Mouse (Mus musculus) hindbrain, postnatal 0 days (tissue): ENCODE measurements at regions not wholly inside any gene's neighbourhood (a gene's known extent, or its start where the extent isn't known, plus 50 kb on each side); places are given as distances from the start of the nearest gene placed in this dataset.

ENCODE experiments used
- ATAC-seq: fragments of 200-750 bp; cut with Nextera tagmentation; 2 replicates; pipeline ENCODE4 v1.8.0; 2017; ENCODE audit warnings: mild to moderate bottlenecking, moderate TSS enrichment, moderate library complexity
- DNase-seq: peaks from one replicate; pipeline ENCODE4 v3.0.0-alpha.2; 2015; ENCODE audit warnings: low spot score
- H3K27ac ChIP-seq: fragments of 300-500 bp; sonication (generic); 2 replicates; pipeline ENCODE4 v1.5.1; 2014; ENCODE audit warnings: mild to moderate bottlenecking
- H3K27me3 ChIP-seq: fragments of 300-500 bp; sonication (generic); 2 replicates; pipeline ENCODE4 v1.6.1; 2014; ENCODE audit warnings: low read length, mixed read lengths; ENCODE audit not compliant: insufficient read depth
- H3K36me3 ChIP-seq: fragments of 300-500 bp; sonication (generic); 2 replicates; pipeline ENCODE4 v1.6.1; 2014; ENCODE audit warnings: low read length, mixed read lengths; ENCODE audit not compliant: insufficient read depth
- H3K4me1 ChIP-seq: fragments of 300-500 bp; sonication (generic); 2 replicates; pipeline ENCODE4 v1.6.1; 2014; ENCODE audit warnings: antibody characterized with exemption, low read length, mixed read lengths; ENCODE audit not compliant: insufficient read depth
- H3K4me2 ChIP-seq: fragments of 300-500 bp; sonication (generic); 2 replicates; pipeline ENCODE4 v1.6.1; 2014; ENCODE audit warnings: low read depth, mild to moderate bottlenecking, low read length, moderate library complexity, mixed read lengths
- H3K4me3 ChIP-seq: fragments of 300-500 bp; sonication (generic); 2 replicates; pipeline ENCODE4 v1.5.1; 2014; ENCODE audit warnings: low read length
- H3K9ac ChIP-seq: fragments of 300-500 bp; sonication (generic); replicated peaks from 2 replicates; pipeline ENCODE4 v1.6.1; 2014; ENCODE audit warnings: mild to moderate bottlenecking, low read length, moderate library complexity, mixed read lengths
- H3K9me3 ChIP-seq: fragments of 300-500 bp; sonication (generic); 2 replicates; pipeline ENCODE4 v1.6.1; 2016; ENCODE audit warnings: low read length, mixed read lengths
- CTCF ChIP-seq: IDR thresholded peaks from 2 replicates; pipeline ENCODE4 v1.5.1; 2016; ENCODE audit warnings: antibody characterized with exemption, control low read depth, low read depth
- WGBS: fragments of 180-500 bp; shearing (Covaris S2); extraction: QIAGEN DNeasy Blood & Tissue Kit; methylation state at CpG from one replicate; pipeline ENCODE4 v1.1.7; 2014; 5-methylcytosine and 5-hydroxymethylcytosine counted together

DNA sequence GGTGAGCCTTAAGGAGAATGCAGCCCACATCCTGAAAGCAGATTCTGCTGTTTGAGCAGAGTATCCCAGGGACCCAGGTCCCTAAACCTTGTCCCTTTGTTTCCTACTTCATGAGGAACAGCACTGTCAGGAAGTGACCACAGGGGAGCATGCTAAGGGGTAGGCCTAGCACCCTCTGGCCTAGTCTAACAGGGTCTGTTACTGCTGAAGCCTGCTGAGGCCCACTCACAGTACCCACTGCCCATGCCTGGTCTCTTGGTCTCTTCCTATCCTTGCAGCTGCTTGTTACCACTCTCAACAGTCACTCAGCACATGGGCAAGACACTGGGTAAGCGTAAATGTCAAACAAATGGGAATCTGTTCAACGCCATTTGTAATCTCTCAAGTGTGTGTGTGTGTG, 113.2 kb downstream of the Nufip1 start:
- H3K4me1 ChIP-seq, result 0 out of 2 replicates have a peak, but pooled peaks cover 8% of the 10 kb centered on the region
- no peak overlapping the region for H3K4me3 ChIP-seq
- H3K9me3 ChIP-seq, result no peaks in the 10 kb centered on the region
- no peaks in the 10 kb centered on the region for H3K27me3 ChIP-seq
- TF ChIP-seq CTCF, result no peak
- no peaks in the 10 kb centered on the region for H3K36me3 ChIP-seq
- no peak overlapping the region for H3K27ac ChIP-seq
- no peak for DNase-seq
- ATAC-seq, result no peak
- H3K4me2 ChIP-seq, result no peak overlapping the region
- 92% methylated on average over 2 of the region's 2 CpGs for WGBS
- no peak overlapping the region for H3K9ac ChIP-seq

DNA sequence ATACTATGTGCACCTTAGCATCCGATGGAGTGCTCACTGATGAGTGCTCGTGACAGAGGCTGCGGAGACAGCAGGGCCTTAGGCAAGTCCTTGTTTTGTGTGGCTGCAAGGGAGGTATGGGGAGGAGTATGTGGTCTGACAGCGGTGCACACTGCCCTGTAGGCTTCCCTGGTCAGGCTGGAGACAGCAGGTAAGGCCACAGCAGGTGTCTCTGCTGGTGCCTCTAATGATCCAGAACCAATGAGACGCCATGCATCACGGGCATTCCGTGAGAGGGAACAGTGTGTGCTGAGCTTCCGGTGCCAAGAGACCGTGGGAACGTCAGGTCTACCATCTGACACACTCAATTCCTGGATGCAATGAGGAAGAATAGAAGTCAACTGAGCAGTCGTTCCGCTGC, 114.8 kb downstream of the Nufip1 start:
- H3K27me3 ChIP-seq, result no peaks in the 10 kb centered on the region

DNA sequence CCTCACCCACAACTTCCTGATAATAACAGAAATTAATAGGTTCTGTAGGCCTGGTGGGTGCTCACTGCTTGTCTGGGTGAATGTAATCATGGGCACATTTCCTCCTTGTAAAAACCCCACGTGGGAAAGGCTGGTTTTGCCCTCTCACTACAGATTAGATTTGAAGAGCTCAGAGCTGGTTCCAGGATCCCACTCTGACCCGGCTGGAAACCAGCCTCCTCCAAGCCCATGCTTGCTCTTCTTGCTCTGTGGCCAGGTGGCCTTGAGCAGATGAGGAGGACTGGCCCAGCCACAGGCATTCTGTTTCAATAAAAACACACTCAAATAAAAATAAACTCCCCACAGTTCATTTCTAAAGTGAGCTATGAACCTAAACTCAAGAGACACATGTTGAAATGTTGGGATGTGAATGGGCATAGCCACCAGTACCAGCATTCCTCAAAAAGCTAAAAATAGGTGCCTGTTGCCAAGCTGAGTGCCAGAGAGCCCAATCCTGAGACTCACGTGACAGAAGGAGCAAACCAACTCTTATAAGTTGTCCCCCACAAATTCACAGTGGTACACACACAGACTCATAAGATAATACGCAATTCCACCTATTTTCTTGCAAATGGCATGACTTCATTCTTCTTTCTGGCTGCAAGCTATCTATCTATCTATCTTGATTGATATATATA, 116.1 kb downstream of the Nufip1 start:
- ATAC-seq, result no peak
- WGBS, result 84% methylated on average over 4 of the region's 4 CpGs

More for the DNA sequence above, 114.8 kb downstream of the Nufip1 start:
- no peak overlapping the region for H3K4me3 ChIP-seq
- no peak overlapping the region for H3K9ac ChIP-seq
- H3K9me3 ChIP-seq, result no peaks in the 10 kb centered on the region
- no peak overlapping the region for H3K27ac ChIP-seq
- TF ChIP-seq CTCF, result no peak
- WGBS, result 66% methylated on average over 12 of the region's 12 CpGs
- no peaks in the 10 kb centered on the region for H3K36me3 ChIP-seq
- 0 out of 2 replicates have a peak, but pooled peaks cover 8% of the 10 kb centered on the region for H3K4me1 ChIP-seq
- DNase-seq (no peak), ATAC-seq (no peak)
- H3K4me2 ChIP-seq, result no peak overlapping the region

DNA sequence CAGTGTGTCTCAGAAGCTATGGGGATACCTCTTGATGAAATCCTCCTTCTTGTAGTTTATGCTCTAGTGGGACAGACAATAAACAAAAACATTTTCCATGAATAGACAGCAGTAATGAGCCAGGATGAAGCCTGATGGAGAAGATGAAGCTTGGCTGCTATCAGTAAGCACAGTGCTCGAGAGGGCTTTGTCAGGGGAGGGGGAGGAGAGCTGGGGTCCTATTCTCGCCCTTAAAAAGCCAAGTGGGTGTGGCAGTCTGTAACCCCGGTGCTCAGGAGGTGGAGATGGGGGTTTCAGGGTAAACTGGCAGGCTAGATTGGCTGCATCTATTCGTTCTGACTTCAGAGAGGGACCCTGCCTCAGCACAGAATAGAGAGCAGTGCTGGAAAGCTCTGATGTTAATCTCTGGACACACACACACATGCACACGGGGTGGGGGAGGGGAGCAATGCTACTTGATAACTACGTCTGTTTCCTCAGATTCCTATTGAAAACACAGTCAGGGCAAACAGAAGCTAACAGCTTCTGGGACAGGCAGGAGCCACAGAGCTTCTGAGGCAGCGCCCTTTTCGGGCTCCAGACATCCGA, 118.4 kb downstream of the Nufip1 start:
- no peak for ATAC-seq
- WGBS, result 58% methylated on average over 9 of the region's 9 CpGs
- H3K4me3 ChIP-seq, result no peak overlapping the region

More for the DNA sequence above, 116.1 kb downstream of the Nufip1 start:
- no peak for TF ChIP-seq CTCF
- Histone ChIP-seq H3K9ac (no peak overlapping the region), H3K4me1 (0 out of 2 replicates have a peak, but pooled peaks cover under 1% of the 10 kb centered on the region), H3K27ac (no peak overlapping the region), H3K4me3 (no peak overlapping the region), H3K36me3 (no peaks in the 10 kb centered on the region), H3K9me3 (no peaks in the 10 kb centered on the region), H3K4me2 (no peak overlapping the region), H3K27me3 (no peaks in the 10 kb centered on the region)
- DNase-seq, result no peak

DNA sequence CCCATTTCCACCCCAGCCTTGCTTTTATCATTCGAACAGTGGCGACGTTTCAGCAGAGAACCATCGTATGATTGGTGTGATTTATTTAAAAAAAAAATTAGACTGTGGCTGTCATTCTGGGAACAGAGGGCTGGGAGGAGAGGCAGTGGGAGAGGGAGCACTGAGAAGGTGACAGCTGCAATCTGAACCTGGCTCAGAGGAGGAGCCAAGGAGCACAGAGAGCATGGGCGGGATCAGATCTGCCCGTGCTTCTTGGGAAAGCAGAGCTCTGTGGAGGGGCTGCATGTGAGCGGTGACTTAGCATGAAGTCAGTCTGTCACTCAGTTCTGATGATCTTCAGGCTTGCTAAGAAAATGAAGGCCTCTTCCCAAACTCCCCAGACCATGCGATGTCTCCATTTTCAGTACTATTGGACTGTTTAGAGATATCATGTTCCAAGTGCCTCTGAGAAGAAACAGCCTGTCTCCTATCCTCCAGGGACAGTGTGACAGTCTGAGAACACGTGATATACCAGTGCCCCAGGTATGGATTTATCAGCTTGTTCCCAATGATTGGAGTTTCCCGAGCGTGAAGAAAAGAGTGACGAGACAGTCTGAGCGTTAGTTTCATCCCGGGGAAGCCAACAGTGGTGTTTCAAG, 129.3 kb downstream of the Nufip1 start:
- WGBS, result 73% methylated on average over 14 of the region's 14 CpGs
- DNase-seq, result no peak
- Histone ChIP-seq H3K4me2 (no peak overlapping the region), H3K4me3 (no peak overlapping the region), H3K9me3 (no peaks in the 10 kb centered on the region), H3K9ac (no peak overlapping the region), H3K27ac (no peak overlapping the region), H3K36me3 (no peaks in the 10 kb centered on the region), H3K4me1 (peaks cover 7% of the 10 kb centered on the region; the same call in 1 of the 2 replicates), H3K27me3 (no peaks in the 10 kb centered on the region)
- TF ChIP-seq CTCF, result no peak
- ATAC-seq, result no peak

More for the DNA sequence above, 118.4 kb downstream of the Nufip1 start:
- Histone ChIP-seq H3K4me1 (no peaks in the 10 kb centered on the region), H3K27me3 (no peaks in the 10 kb centered on the region), H3K9me3 (no peaks in the 10 kb centered on the region), H3K27ac (no peak overlapping the region), H3K4me2 (no peak overlapping the region), H3K9ac (no peak overlapping the region), H3K36me3 (no peaks in the 10 kb centered on the region)
- DNase-seq, result no peak
- TF ChIP-seq CTCF, result no peak

DNA sequence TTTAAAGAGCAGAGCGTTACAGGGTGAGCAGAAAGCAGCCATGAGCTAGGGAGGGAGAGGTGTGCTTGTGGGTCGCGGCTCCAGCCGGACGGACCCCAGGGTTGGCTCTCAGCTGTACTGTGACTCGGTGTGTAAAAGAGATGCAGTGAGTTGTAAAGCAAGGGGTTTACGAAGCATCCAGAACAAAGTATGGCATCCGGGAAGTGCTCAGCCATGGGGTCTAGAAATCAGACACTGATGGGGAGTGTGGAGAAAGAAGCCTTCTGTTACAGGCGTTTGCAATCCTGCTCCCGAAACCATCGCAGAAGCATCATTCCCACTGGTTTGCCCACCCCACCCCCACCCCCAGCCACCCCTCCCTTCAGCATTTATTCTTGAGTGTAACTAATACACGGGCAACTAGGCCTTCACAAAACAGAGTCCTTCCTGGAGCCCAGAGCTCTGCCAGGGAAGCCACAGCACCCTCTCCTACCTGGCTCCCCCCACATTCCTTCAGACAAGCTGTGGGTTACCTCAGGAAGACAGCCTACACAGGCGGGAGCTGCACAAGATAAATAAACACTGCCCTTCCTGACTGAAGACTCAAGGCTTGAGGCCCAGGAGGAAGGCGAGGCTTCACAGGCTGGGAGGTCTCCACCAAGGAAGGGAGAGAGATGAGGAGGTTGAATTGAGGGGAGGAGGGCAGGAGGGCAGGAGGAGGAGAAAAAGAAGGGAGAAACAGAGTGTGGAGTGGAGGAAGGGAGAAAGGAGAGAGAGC, 133.1 kb downstream of the Nufip1 start:
- Histone ChIP-seq H3K4me1 (peaks cover 7% of the 10 kb centered on the region; the same call in 1 of the 2 replicates), H3K4me2 (peak overlapping the region; percentile 21; the same call in 1 of the 2 replicates), H3K36me3 (no peaks in the 10 kb centered on the region), H3K4me3 (no peak overlapping the region), H3K27me3 (no peaks in the 10 kb centered on the region), H3K27ac (0 out of 2 replicates have a peak overlapping the region, but pooled peaks have one; percentile 36), H3K9me3 (no peaks in the 10 kb centered on the region), H3K9ac (no peak overlapping the region)
- no peak for TF ChIP-seq CTCF
- DNase-seq, result no peak
- WGBS, result 41% methylated on average over 14 of the region's 14 CpGs
- peak; percentile 12; the same call in 1 of the 2 replicates for ATAC-seq
